14 mouse cellular contexts compared by ENCODE assay signal in the genomic region with DNA sequence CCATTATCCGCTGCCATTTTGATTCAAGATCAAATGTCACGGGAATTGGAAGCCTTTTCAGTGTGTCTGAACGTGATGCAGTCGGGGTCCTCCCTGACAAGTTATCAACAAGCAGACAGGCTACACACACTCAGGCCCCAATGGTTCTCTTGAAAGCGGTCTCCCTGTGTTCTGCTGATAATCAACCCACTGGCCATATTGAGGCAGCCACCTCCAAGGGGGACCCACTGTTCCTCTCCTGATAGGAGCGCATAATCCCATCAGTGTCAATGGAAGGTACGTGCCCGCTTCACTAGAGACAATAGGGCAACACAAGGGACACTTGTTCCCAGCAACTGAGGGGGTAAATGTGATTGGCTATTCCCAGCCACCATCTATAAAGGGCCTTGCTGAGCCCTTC.
A peak's percentile ranks its signal among the peaks of the same experiment; 100 is the strongest.
DNase-seq lines count a peak whose midpoint lies in the region; ATAC-seq lines count a peak whose summit lies in the region.
"Had no signal": no experiment of that assay in that cellular context is flagged by ENCODE, and none has a peak within 500 bp of the region (broad histone marks: within the 10 kb centered on the region; RNA-seq: fewer than 3 reads in every experiment).

No protein-coding gene starts in this region.

- intact Hi-C loops in gastrocnemius, postnatal 14 days (cut with DNase I; ENCODE audit: low total_unique reads): no loop called here

- H3K4me3 ChIP-seq in neural tube, embryonic 12.5 days: no peak overlapping the region
- H3K4me3 ChIP-seq in forebrain, embryonic 14.5 days (ENCODE audit: low read depth, low read length): no peak overlapping the region
- H3K4me3 ChIP-seq: embryonic facial prominence, embryonic 13.5 days; limb, embryonic 13.5 days; megakaryocyte, embryonic 14.5 days had no signal

- H3K27ac ChIP-seq in neural tube, embryonic 12.5 days: no peak overlapping the region
- H3K27ac ChIP-seq in forebrain, embryonic 14.5 days (ENCODE audit: low read depth, low read length): no peak overlapping the region
- H3K27ac ChIP-seq: embryonic facial prominence, embryonic 13.5 days; limb, embryonic 13.5 days had no signal

- H3K36me3 ChIP-seq in neural tube, embryonic 12.5 days: no peaks in the 10 kb centered on the region
- H3K36me3 ChIP-seq in forebrain, embryonic 14.5 days (ENCODE audit: control insufficient read depth, insufficient read depth, low read length): no peaks in the 10 kb centered on the region
- H3K36me3 ChIP-seq: embryonic facial prominence, embryonic 13.5 days; limb, embryonic 13.5 days had no signal

- WGBS in neural tube, embryonic 12.5 days: 20% methylated on average over 8 of the region's 8 CpGs
- 7% methylated on average over 8 of the region's 8 CpGs for WGBS in forebrain, embryonic 14.5 days

- no peak for DNase-seq in neural tube, embryonic 10.5 days (ENCODE audit: extremely low spot score, low spot score)
- DNase-seq in forebrain, embryonic 14.5 days (ENCODE audit: low spot score): peak; percentile 67
- no peak for DNase-seq in urinary bladder, postnatal 4 days (ENCODE audit: low spot score in 2 of 2)
- DNase-seq in layer of hippocampus, adult 9-11 months: no peak
- DNase-seq in gastrocnemius, postnatal 14 days: no peak
- no peak for DNase-seq in thymus, postnatal 10 days (ENCODE audit: low spot score in 2 of 2)
- DNase-seq: heart, adult 18-20 months; right cerebral cortex, adult 18-20 months had no signal

- no peaks in the 10 kb centered on the region for H3K27me3 ChIP-seq in neural tube, embryonic 12.5 days (replicated peaks)
- no peaks in the 10 kb centered on the region for H3K27me3 ChIP-seq in forebrain, embryonic 14.5 days (replicated peaks; ENCODE audit: control insufficient read depth, insufficient read depth, low read length)
- H3K27me3 ChIP-seq: embryonic facial prominence, embryonic 13.5 days; limb, embryonic 13.5 days had no signal

- H3K4me1 ChIP-seq in neural tube, embryonic 12.5 days: peaks cover 46% of the 10 kb centered on the region
- peaks cover 9% of the 10 kb centered on the region for H3K4me1 ChIP-seq in forebrain, embryonic 14.5 days (ENCODE audit: control insufficient read depth, insufficient read depth, low read length)
- H3K4me1 ChIP-seq: embryonic facial prominence, embryonic 13.5 days; limb, embryonic 13.5 days; megakaryocyte, embryonic 14.5 days had no signal

- no peak overlapping the region for H3K4me2 ChIP-seq in neural tube, embryonic 12.5 days (replicated peaks)
- H3K4me2 ChIP-seq in forebrain, embryonic 14.5 days (ENCODE audit: low read length): no peak overlapping the region
- H3K4me2 ChIP-seq: embryonic facial prominence, embryonic 13.5 days; limb, embryonic 13.5 days had no signal

- ATAC-seq in neural tube, embryonic 12.5 days (ENCODE audit: low FRiP score, low read depth): peak; percentile 39
- peak; percentile 77 for ATAC-seq in forebrain, embryonic 14.5 days
- ATAC-seq in megakaryocyte progenitor cell, adult 5-6 weeks (replicated peaks; ENCODE audit: poor library complexity): peak; percentile 44; the same call in 1 of the 2 replicates
- ATAC-seq: CD4-positive, CD25-positive, alpha-beta regulatory T cell, adult 4 months had no signal

- H3K9ac ChIP-seq in neural tube, embryonic 12.5 days: no peak overlapping the region
- no peak overlapping the region for H3K9ac ChIP-seq in forebrain, embryonic 14.5 days (ENCODE audit: low read length)
- H3K9ac ChIP-seq: embryonic facial prominence, embryonic 13.5 days; limb, embryonic 13.5 days had no signal

- no peaks in the 10 kb centered on the region for H3K9me3 ChIP-seq in neural tube, embryonic 12.5 days
- no peaks in the 10 kb centered on the region for H3K9me3 ChIP-seq in forebrain, embryonic 14.5 days (replicated peaks; ENCODE audit: control insufficient read depth, low read length)
- H3K9me3 ChIP-seq: embryonic facial prominence, embryonic 13.5 days; limb, embryonic 13.5 days; megakaryocyte, embryonic 14.5 days had no signal
